Mouse (Mus musculus): ENCODE measurements around the gene Cops2. TPM values are rescaled to one million over a fixed set of nuclear protein-coding genes. Genes with fewer than 3 reads are reported as not detected.

Gene Cops2
- total and polyA plus RNA-seq, 2 experiments, result 6.0 to 65.5 TPM

DNA sequence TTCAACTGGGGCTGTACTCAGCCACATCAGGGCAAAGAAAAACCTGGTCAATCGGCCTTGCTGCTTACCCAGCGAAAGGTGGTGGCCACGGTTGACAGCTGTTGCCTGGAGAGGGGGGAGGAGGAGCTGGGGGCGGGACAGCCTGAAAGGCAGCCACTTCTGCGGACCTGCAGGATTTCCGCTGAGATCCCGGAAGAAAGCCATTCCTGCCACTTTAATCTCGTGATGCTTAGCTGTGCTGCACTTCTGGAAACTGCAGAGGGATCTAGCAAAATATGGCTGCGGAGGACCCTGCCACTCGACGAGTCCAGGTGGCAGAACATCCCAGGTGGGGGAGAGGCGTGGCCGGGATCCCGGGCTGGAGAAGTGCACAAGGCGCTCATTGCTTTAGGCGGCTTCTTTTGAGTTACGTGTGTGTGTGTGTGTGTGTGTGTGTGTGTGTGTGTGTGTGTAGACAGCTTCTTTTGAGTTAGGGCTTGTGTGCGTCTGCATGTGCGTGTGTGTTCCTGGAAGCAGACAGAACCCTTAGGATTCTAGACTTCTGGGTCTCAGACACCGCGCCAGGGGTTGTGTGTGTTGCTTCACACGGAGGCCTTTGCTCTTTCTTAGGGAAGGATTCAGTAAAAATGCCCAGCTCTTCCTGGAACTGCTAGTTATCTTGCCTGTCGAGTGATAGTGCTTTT, 7.3 kb upstream of the Cops2 start:
- H3K79me2 ChIP-seq (ENCODE audit: control insufficient read depth, insufficient read depth, low read length), result no peaks in the 10 kb centered on the region; the same call in 1 of the 2 replicates
- TF ChIP-seq POLR2A (IDR thresholded peaks at IDR 0.05; ENCODE audit: extremely low read depth, insufficient read depth, low read length) (no peak), CTCF (IDR thresholded peaks at IDR 0.05; ENCODE audit: low read depth, low read length) (no peak)
- H3K27me3 ChIP-seq (ENCODE audit: control insufficient read depth, insufficient read depth, low read length), result no peaks in the 10 kb centered on the region
- peak; percentile 64 for DNase-seq (ENCODE audit: extremely low read depth, low read depth, low spot score)
- 3% methylated on average over 23 of the region's 23 CpGs for WGBS
- H3K9ac ChIP-seq (ENCODE audit: low read depth, low read length), result peak overlapping the region; percentile 59
- peaks cover 2% of the 10 kb centered on the region; the same call in 1 of the 2 replicates for H3K4me1 ChIP-seq (ENCODE audit: control insufficient read depth, insufficient read depth, low read length)
- H3K36me3 ChIP-seq (ENCODE audit: control insufficient read depth, insufficient read depth, low read length), result no peaks in the 10 kb centered on the region; the same call in 1 of the 2 replicates
- peak overlapping the region; percentile 74 for H3K4me3 ChIP-seq (ENCODE audit: insufficient read depth, low read depth, low read length)
- no peak overlapping the region for H3K27ac ChIP-seq (replicated peaks; ENCODE audit: insufficient read depth, low read depth, low read length)

DNA sequence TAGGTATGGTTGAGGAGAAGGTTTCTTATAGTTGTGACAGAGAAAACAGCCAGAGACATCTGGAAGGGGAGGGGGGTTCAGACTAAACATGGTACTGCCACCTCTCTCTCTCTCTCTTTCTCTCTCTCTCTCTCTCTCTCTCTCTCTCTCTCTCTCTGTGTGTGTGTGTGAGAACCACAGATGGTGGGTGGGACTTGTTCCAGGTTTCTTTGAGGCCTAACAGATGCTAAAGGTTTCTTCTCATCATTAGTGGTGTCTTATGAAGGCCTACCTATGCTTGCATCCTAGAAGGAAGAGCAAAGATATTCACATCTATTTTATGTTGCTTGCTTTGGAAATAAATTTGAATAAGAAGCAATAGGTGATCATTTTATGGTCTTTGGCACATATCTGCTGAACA, 6.6 kb upstream of the Cops2 start:
- no peak overlapping the region for H3K27ac ChIP-seq (replicated peaks; ENCODE audit: insufficient read depth, low read depth, low read length)
- no peaks in the 10 kb centered on the region; the same call in 1 of the 2 replicates for H3K36me3 ChIP-seq (ENCODE audit: control insufficient read depth, insufficient read depth, low read length)
- H3K79me2 ChIP-seq (ENCODE audit: control insufficient read depth, insufficient read depth, low read length), result no peaks in the 10 kb centered on the region; the same call in 1 of the 2 replicates
- DNase-seq (ENCODE audit: extremely low read depth, low read depth, low spot score), result no peak
- no peak overlapping the region for H3K4me3 ChIP-seq (ENCODE audit: insufficient read depth, low read depth, low read length)
- no peaks in the 10 kb centered on the region for H3K27me3 ChIP-seq (ENCODE audit: control insufficient read depth, insufficient read depth, low read length)
- peaks cover 2% of the 10 kb centered on the region; the same call in 1 of the 2 replicates for H3K4me1 ChIP-seq (ENCODE audit: control insufficient read depth, insufficient read depth, low read length)
- no peak overlapping the region for H3K9ac ChIP-seq (ENCODE audit: low read depth, low read length)
- TF ChIP-seq POLR2A (IDR thresholded peaks at IDR 0.05; ENCODE audit: extremely low read depth, insufficient read depth, low read length), result no peak
- no peak for TF ChIP-seq CTCF (IDR thresholded peaks at IDR 0.05; ENCODE audit: low read depth, low read length)

DNA sequence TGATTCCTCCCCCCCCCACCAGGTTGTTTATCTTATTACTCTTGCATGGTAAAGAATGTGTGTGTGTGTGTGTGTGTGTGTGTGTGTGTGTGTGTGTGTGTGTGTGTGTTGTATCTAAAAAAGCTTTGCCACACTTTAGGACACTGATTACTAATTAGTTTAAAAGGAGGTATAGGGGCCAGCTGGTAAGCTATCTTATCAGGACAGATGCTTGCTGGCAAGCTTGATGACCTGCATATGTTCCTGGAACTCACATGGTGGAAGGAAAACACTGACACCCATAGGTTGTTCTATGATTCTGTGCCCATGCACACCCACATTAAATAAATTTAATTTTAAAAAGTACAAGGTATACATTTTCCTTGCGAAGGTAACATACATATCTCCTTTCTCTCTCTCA, 5.6 kb upstream of the Cops2 start:
- TF ChIP-seq CTCF (IDR thresholded peaks at IDR 0.05; ENCODE audit: low read depth, low read length) (no peak), POLR2A (IDR thresholded peaks at IDR 0.05; ENCODE audit: extremely low read depth, insufficient read depth, low read length) (no peak)
- H3K79me2 ChIP-seq (ENCODE audit: control insufficient read depth, insufficient read depth, low read length), result no peaks in the 10 kb centered on the region; the same call in 1 of the 2 replicates
- H3K36me3 ChIP-seq (ENCODE audit: control insufficient read depth, insufficient read depth, low read length), result no peaks in the 10 kb centered on the region
- H3K4me3 ChIP-seq (ENCODE audit: insufficient read depth, low read depth, low read length), result no peak overlapping the region
- DNase-seq (ENCODE audit: extremely low read depth, low read depth, low spot score), result no peak
- no peaks in the 10 kb centered on the region for H3K27me3 ChIP-seq (ENCODE audit: control insufficient read depth, insufficient read depth, low read length)
- peaks cover 2% of the 10 kb centered on the region; the same call in 1 of the 2 replicates for H3K4me1 ChIP-seq (ENCODE audit: control insufficient read depth, insufficient read depth, low read length)
- WGBS, result 92% methylated on average over 1 of the region's 1 CpGs
- no peak overlapping the region for H3K27ac ChIP-seq (replicated peaks; ENCODE audit: insufficient read depth, low read depth, low read length)
- no peak overlapping the region for H3K9ac ChIP-seq (ENCODE audit: low read depth, low read length)

DNA sequence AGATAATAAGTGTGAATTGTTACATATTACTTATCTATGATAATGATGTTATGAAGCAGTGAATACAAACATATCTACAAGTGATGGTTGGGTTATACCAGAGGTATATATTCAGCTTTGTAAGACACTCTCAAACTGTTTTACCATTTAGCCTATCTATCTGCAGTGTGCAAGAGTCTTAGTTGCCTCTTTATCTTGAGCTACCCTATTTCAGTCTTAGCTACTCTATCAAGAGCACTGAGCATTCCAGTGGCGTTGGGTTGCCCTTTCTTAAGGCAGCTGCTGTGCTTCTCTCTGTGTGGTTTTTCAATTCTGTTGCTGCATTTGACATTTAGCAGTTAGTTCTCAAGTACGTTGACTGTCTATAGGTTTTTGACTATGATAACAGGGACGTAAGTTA, 4.9 kb upstream of the Cops2 start:
- H3K36me3 ChIP-seq (ENCODE audit: control insufficient read depth, insufficient read depth, low read length), result no peaks in the 10 kb centered on the region
- H3K4me1 ChIP-seq (ENCODE audit: control insufficient read depth, insufficient read depth, low read length), result peaks cover 3% of the 10 kb centered on the region; the same call in 1 of the 2 replicates
- no peak overlapping the region for H3K9ac ChIP-seq (ENCODE audit: low read depth, low read length)
- no peak overlapping the region for H3K4me3 ChIP-seq (ENCODE audit: insufficient read depth, low read depth, low read length)
- no peak for DNase-seq (ENCODE audit: extremely low read depth, low read depth, low spot score)
- WGBS, result 83% methylated on average over 3 of the region's 3 CpGs
- H3K27me3 ChIP-seq (ENCODE audit: control insufficient read depth, insufficient read depth, low read length), result no peaks in the 10 kb centered on the region
- no peaks in the 10 kb centered on the region; the same call in 1 of the 2 replicates for H3K79me2 ChIP-seq (ENCODE audit: control insufficient read depth, insufficient read depth, low read length)
- TF ChIP-seq POLR2A (IDR thresholded peaks at IDR 0.05; ENCODE audit: extremely low read depth, insufficient read depth, low read length) (no peak), CTCF (IDR thresholded peaks at IDR 0.05; ENCODE audit: low read depth, low read length) (no peak)
- no peak overlapping the region for H3K27ac ChIP-seq (replicated peaks; ENCODE audit: insufficient read depth, low read depth, low read length)

DNA sequence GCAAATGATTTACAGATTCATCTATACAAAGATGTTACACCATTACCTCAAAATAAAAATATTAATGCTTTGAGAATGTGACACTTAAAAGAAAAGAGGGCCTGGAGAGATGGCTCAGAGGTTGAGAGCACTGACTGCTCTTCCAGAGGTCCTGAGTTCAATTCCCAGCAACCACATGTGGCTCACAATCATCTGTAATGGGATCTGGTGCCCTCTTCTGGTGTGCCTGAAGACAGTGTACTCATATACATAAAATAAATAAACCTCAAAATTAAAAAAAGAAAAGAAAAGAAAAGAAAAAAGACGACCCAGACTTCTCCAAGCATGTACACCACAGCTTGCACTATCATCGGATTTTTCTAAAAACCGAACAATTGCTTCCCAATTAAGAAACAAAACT, 1.2 kb downstream of the Cops2 start:
- peaks cover 4% of the 10 kb centered on the region; the same call in 1 of the 2 replicates for H3K4me1 ChIP-seq (ENCODE audit: control insufficient read depth, insufficient read depth, low read length)
- H3K27me3 ChIP-seq (ENCODE audit: control insufficient read depth, insufficient read depth, low read length), result no peaks in the 10 kb centered on the region
- no peak overlapping the region for H3K27ac ChIP-seq (replicated peaks; ENCODE audit: insufficient read depth, low read depth, low read length)
- 39% methylated on average over 3 of the region's 3 CpGs for WGBS
- DNase-seq (ENCODE audit: extremely low read depth, low read depth, low spot score), result no peak
- no peak overlapping the region for H3K9ac ChIP-seq (ENCODE audit: low read depth, low read length)
- TF ChIP-seq POLR2A (IDR thresholded peaks at IDR 0.05; ENCODE audit: extremely low read depth, insufficient read depth, low read length), result no peak
- TF ChIP-seq CTCF (IDR thresholded peaks at IDR 0.05; ENCODE audit: low read depth, low read length), result no peak
- H3K36me3 ChIP-seq (ENCODE audit: control insufficient read depth, insufficient read depth, low read length), result no peaks in the 10 kb centered on the region
- no peak overlapping the region for H3K4me3 ChIP-seq (ENCODE audit: insufficient read depth, low read depth, low read length)
- peaks cover 15% of the 10 kb centered on the region; the same call in 1 of the 2 replicates for H3K79me2 ChIP-seq (ENCODE audit: control insufficient read depth, insufficient read depth, low read length)

DNA sequence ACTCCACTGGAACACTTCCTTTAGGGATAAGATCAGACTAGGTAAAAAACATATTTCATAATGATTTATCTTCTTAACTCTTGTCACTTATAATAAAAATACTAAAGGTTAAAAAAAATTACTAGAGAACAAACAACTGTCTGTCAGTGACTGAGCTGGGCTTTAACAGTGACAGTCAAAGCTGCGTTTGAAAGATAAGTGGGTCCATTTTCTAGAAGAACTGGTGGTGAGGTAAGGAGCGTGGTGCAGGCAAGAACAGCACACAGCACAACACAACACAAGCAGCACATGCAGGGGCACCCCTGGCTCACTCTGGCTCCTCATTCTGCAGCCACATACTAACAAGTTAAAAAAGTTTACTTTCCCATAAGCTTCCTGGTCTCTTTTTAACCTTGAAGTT, 7.7 kb downstream of the Cops2 start:
- peaks cover 9% of the 10 kb centered on the region; the same call in 1 of the 2 replicates for H3K79me2 ChIP-seq (ENCODE audit: control insufficient read depth, insufficient read depth, low read length)
- no peak overlapping the region for H3K4me3 ChIP-seq (ENCODE audit: insufficient read depth, low read depth, low read length)
- WGBS, result 71% methylated on average over 2 of the region's 2 CpGs
- H3K27ac ChIP-seq (replicated peaks; ENCODE audit: insufficient read depth, low read depth, low read length), result no peak overlapping the region
- TF ChIP-seq CTCF (IDR thresholded peaks at IDR 0.05; ENCODE audit: low read depth, low read length), result no peak
- TF ChIP-seq POLR2A (IDR thresholded peaks at IDR 0.05; ENCODE audit: extremely low read depth, insufficient read depth, low read length), result no peak
- no peak for DNase-seq (ENCODE audit: extremely low read depth, low read depth, low spot score)
- H3K4me1 ChIP-seq (ENCODE audit: control insufficient read depth, insufficient read depth, low read length), result no peaks in the 10 kb centered on the region
- H3K27me3 ChIP-seq (ENCODE audit: control insufficient read depth, insufficient read depth, low read length), result no peaks in the 10 kb centered on the region
- peaks cover 16% of the 10 kb centered on the region for H3K36me3 ChIP-seq (ENCODE audit: control insufficient read depth, insufficient read depth, low read length)
- H3K9ac ChIP-seq (ENCODE audit: low read depth, low read length), result no peak overlapping the region
